Mouse (Mus musculus): ENCODE measurements around the gene Srsf10. TPM values are rescaled to one million over a fixed set of nuclear protein-coding genes. Genes with fewer than 3 reads are reported as not detected.
A peak's percentile ranks its signal among the peaks of the same experiment; 100 is the strongest.

Gene Srsf10
- polyA plus RNA-seq, 1 experiment from 2014 or later: 56.2 TPM

- no peak overlapping the region for H3K27ac ChIP-seq
- no peaks in the 10 kb centered on the region for H3K79me2 ChIP-seq (ENCODE audit: inconsistent target)
- 93% methylated on average over 6 of the region's 6 CpGs for WGBS (ENCODE audit: missing documents)
- H3K4me3 ChIP-seq (ENCODE audit: inconsistent target): no peak overlapping the region
- no peaks in the 10 kb centered on the region for H3K36me3 ChIP-seq (ENCODE audit: inconsistent target)
These were observed 29.0 kb downstream of the Srsf10 start for GRCm38 (mm10) chr4:135884531-135884930.

GRCm38 (mm10) chr4:135885676-135886075, 30.1 kb downstream of the Srsf10 start:
- Histone ChIP-seq H3K4me3 (ENCODE audit: inconsistent target) (no peak overlapping the region), H3K79me2 (ENCODE audit: inconsistent target) (no peaks in the 10 kb centered on the region), H3K27ac (no peak overlapping the region), H3K36me3 (ENCODE audit: inconsistent target) (no peaks in the 10 kb centered on the region)
- WGBS (ENCODE audit: missing documents): 94% methylated on average over 12 of the region's 12 CpGs

- Histone ChIP-seq H3K36me3 (ENCODE audit: inconsistent target) (no peaks in the 10 kb centered on the region), H3K4me3 (ENCODE audit: inconsistent target) (no peak overlapping the region), H3K79me2 (ENCODE audit: inconsistent target) (no peaks in the 10 kb centered on the region), H3K27ac (no peak overlapping the region)
- WGBS (ENCODE audit: missing documents): 87% methylated on average over 4 of the region's 4 CpGs
These were observed 30.6 kb downstream of the Srsf10 start for GRCm38 (mm10) chr4:135886184-135886583.

- 95% methylated on average over 22 of the region's 24 CpGs for WGBS (ENCODE audit: missing documents)
- H3K4me3 ChIP-seq (ENCODE audit: inconsistent target): no peak overlapping the region
- H3K79me2 ChIP-seq (ENCODE audit: inconsistent target): no peaks in the 10 kb centered on the region
- no peak overlapping the region for H3K27ac ChIP-seq
- H3K36me3 ChIP-seq (ENCODE audit: inconsistent target): no peaks in the 10 kb centered on the region
These were observed 33.0 kb downstream of the Srsf10 start for GRCm38 (mm10) chr4:135888448-135889057.

GRCm38 (mm10) chr4:135889146-135889883, 33.8 kb downstream of the Srsf10 start:
- WGBS (ENCODE audit: missing documents): 90% methylated on average over 7 of the region's 7 CpGs
- Histone ChIP-seq H3K79me2 (ENCODE audit: inconsistent target) (no peaks in the 10 kb centered on the region), H3K27ac (no peak overlapping the region), H3K36me3 (ENCODE audit: inconsistent target) (no peaks in the 10 kb centered on the region), H3K4me3 (ENCODE audit: inconsistent target) (no peak overlapping the region)

GRCm38 (mm10) chr4:135889884-135890283, 34.3 kb downstream of the Srsf10 start:
- H3K36me3 ChIP-seq (ENCODE audit: inconsistent target): no peaks in the 10 kb centered on the region
- WGBS (ENCODE audit: missing documents): 0% methylated on average over 4 of the region's 4 CpGs
- no peaks in the 10 kb centered on the region for H3K79me2 ChIP-seq (ENCODE audit: inconsistent target)
- H3K4me3 ChIP-seq (ENCODE audit: inconsistent target): no peak overlapping the region
- H3K27ac ChIP-seq: no peak overlapping the region

- H3K4me3 ChIP-seq (ENCODE audit: inconsistent target): no peak overlapping the region
- no peak overlapping the region for H3K27ac ChIP-seq
- no peaks in the 10 kb centered on the region for H3K36me3 ChIP-seq (ENCODE audit: inconsistent target)
- WGBS (ENCODE audit: missing documents): 100% methylated on average over 1 of the region's 2 CpGs
- H3K79me2 ChIP-seq (ENCODE audit: inconsistent target): peaks cover 10% of the 10 kb centered on the region
These were observed 36.0 kb downstream of the Srsf10 start for GRCm38 (mm10) chr4:135891539-135891938.

- Histone ChIP-seq H3K4me3 (ENCODE audit: inconsistent target) (no peak overlapping the region), H3K79me2 (ENCODE audit: inconsistent target) (peaks cover 24% of the 10 kb centered on the region), H3K36me3 (ENCODE audit: inconsistent target) (no peaks in the 10 kb centered on the region), H3K27ac (no peak overlapping the region)
- WGBS (ENCODE audit: missing documents): 78% methylated on average over 4 of the region's 4 CpGs
These were observed 37.3 kb downstream of the Srsf10 start for GRCm38 (mm10) chr4:135892884-135893283.

- H3K4me3 ChIP-seq (ENCODE audit: inconsistent target): peak within 1 kb of the TSS; percentile 53
- no peaks in the 10 kb centered on the region for H3K36me3 ChIP-seq (ENCODE audit: inconsistent target)
- peak within 1 kb of the TSS; percentile 92 for H3K27ac ChIP-seq
- 15% methylated on average over 8 of the region's 8 CpGs for WGBS (ENCODE audit: missing documents)
- H3K79me2 ChIP-seq (ENCODE audit: inconsistent target): peaks cover 38% of the 10 kb centered on the region
These were observed 39.6 kb downstream of the Srsf10 start, which contains the start of gene Cnr2 for GRCm38 (mm10) chr4:135895071-135895571. Gene Cnr2 (plus strand): TSS chr4:135895394.

- Histone ChIP-seq H3K27ac (peak overlapping the region; percentile 92), H3K36me3 (ENCODE audit: inconsistent target) (no peaks in the 10 kb centered on the region), H3K4me3 (ENCODE audit: inconsistent target) (peak overlapping the region; percentile 53), H3K79me2 (ENCODE audit: inconsistent target) (peaks cover 49% of the 10 kb centered on the region)
- 19% methylated on average over 6 of the region's 6 CpGs for WGBS (ENCODE audit: missing documents)
These were observed 40.6 kb downstream of the Srsf10 start for GRCm38 (mm10) chr4:135896157-135896556.

GRCm38 (mm10) chr4:135898380-135899049, 43.0 kb downstream of the Srsf10 start:
- peaks cover 72% of the 10 kb centered on the region for H3K79me2 ChIP-seq (ENCODE audit: inconsistent target)
- 8% methylated on average over 9 of the region's 9 CpGs for WGBS (ENCODE audit: missing documents)
- no peaks in the 10 kb centered on the region for H3K36me3 ChIP-seq (ENCODE audit: inconsistent target)
- peak overlapping the region; percentile 92 for H3K27ac ChIP-seq
- no peak overlapping the region for H3K4me3 ChIP-seq (ENCODE audit: inconsistent target)

GRCm38 (mm10) chr4:135899050-135899448, 43.5 kb downstream of the Srsf10 start:
- Histone ChIP-seq H3K36me3 (ENCODE audit: inconsistent target) (no peaks in the 10 kb centered on the region), H3K27ac (peak overlapping the region; percentile 92), H3K4me3 (ENCODE audit: inconsistent target) (no peak overlapping the region), H3K79me2 (ENCODE audit: inconsistent target) (peaks cover 78% of the 10 kb centered on the region)
- WGBS (ENCODE audit: missing documents): 17% methylated on average over 6 of the region's 7 CpGs

- peaks cover 87% of the 10 kb centered on the region for H3K79me2 ChIP-seq (ENCODE audit: inconsistent target)
- H3K27ac ChIP-seq: no peak overlapping the region
- WGBS (ENCODE audit: missing documents): 64% methylated on average over 5 of the region's 5 CpGs
- H3K36me3 ChIP-seq (ENCODE audit: inconsistent target): peaks cover 2% of the 10 kb centered on the region; the same call in 1 of the 2 replicates
- H3K4me3 ChIP-seq (ENCODE audit: inconsistent target): no peak overlapping the region
These were observed 44.5 kb downstream of the Srsf10 start for GRCm38 (mm10) chr4:135900008-135900407.

GRCm38 (mm10) chr4:135902606-135903242, 47.2 kb downstream of the Srsf10 start:
- no peak overlapping the region for H3K27ac ChIP-seq
- 92% methylated on average over 4 of the region's 4 CpGs for WGBS (ENCODE audit: missing documents)
- peaks cover 92% of the 10 kb centered on the region for H3K79me2 ChIP-seq (ENCODE audit: inconsistent target)
- no peak overlapping the region for H3K4me3 ChIP-seq (ENCODE audit: inconsistent target)
- peaks cover 7% of the 10 kb centered on the region; the same call in 1 of the 2 replicates for H3K36me3 ChIP-seq (ENCODE audit: inconsistent target)
